Mouse (Mus musculus): Measurements from ENCODE around the gene Ofd1.

Ofd1 gene

GRCm38 (mm10) chrX:166359927-166360440 is 80.5 kb downstream of the Ofd1 start:
- no peak for DNase-seq (ENCODE audit: low spot score in 2 of 2)

DNA sequence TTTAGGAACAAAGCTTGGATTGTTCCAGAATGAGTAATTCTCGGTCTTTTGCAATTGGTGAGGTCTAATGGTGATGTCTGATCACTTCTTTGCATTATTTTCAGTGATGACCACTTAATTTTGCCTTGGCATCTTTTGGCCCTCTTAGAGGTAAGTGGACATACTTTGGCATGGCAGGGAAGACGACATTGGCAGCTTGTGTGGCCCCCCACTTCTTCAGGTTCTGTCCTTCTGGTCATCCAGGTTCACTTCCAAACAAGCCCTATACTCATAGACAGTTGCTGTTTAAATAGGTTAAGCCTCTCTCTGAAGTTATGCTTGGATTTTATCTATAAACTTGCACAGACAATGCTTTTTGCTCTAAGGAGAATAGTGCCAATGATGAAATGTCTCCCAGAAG is 81.5 kb downstream of the Ofd1 start:
- no peak for DNase-seq (ENCODE audit: low spot score in 2 of 2)

- no peak for DNase-seq (ENCODE audit: low spot score in 2 of 2)
Measured at GRCm38 (mm10) chrX:166356276-166356675, 84.2 kb downstream of the Ofd1 start.

- DNase-seq (ENCODE audit: low spot score in 2 of 2): no peak
Measured at GRCm38 (mm10) chrX:166354913-166355312, 85.6 kb downstream of the Ofd1 start.

DNA sequence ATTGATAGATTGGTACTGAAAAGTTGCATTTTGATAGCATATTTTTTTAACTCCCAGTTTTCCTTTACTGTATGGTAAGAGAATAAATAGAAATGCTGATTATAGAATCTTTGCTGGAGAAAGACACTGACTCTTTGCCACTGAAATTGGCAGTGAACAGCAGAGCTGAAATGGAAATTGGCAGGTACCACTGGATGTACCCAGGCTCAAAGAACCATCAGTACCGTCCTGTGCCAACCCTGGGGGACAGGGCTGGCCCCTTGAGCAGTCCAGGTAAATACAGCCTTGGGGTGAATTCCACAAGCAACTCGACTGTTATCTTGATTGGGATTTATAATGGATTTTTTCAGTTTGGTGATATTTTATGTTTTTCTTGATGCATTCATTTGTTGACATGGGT is 87.1 kb downstream of the Ofd1 start:
- no peak for DNase-seq (ENCODE audit: low spot score in 2 of 2)

DNA sequence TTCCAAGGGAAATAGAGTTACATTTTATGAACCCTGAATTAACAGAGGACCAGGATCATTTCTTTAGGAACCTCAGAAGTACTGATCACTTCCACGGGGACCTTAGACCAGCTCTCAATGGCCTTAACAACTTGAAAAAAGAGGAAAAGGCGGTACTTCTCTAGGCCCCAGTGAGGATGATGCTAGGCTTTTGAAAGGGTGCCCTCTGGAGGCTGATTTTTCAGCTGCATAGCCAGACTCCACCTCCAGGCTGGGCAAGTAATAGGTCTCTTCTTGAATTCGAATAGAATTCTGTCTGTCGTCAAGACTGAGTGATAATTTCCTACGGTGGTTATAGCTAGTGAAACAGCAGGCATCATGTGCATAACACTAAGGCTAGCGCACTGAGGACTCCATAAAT is 88.7 kb downstream of the Ofd1 start:
- peak; percentile 14 to 32 for DNase-seq (ENCODE audit: low spot score in 2 of 2)

DNA sequence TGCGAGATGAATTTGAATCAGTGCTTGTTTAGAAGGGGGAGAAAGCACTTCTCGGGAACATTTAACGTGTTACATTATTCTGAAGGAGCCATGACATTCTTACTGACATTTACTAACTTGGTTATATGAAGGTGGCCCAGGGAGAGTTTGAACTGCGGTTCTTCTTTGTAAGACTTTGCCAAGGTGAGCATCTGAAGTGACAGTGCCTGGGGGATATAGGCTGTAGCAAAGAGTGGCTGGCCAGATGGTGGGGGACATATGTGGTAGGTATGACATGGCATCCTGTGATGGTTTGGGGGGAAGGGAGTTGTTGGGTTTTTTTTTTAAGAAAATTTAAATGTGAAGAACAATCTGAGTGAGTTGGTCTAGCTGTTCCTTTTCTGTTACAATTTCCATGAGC is 91.9 kb downstream of the Ofd1 start:
- no peak for DNase-seq (ENCODE audit: low spot score in 2 of 2)

DNA sequence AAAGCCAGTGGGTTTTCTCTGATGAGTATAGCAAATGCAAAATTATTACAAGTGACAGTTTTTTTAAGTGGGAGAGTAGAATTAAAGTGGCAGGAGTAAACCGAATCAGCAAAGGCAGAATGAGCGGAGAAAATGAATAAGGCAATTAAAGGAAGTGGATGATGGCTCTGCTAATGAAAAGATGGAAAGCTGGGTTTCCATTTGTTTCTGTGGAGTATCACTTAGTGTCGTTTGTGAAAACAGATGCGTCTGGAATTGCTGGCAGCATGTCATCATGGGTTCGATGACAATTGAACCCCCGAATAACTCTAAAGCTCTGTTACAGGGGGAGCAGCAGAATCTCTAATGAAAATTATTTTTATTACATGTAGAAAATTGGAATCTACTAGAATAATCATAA is 92.4 kb downstream of the Ofd1 start:
- DNase-seq (ENCODE audit: low spot score in 2 of 2): no peak

- no peak for DNase-seq (ENCODE audit: low spot score in 2 of 2)
Measured at GRCm38 (mm10) chrX:166344228-166345015, 96.1 kb downstream of the Ofd1 start.

DNA sequence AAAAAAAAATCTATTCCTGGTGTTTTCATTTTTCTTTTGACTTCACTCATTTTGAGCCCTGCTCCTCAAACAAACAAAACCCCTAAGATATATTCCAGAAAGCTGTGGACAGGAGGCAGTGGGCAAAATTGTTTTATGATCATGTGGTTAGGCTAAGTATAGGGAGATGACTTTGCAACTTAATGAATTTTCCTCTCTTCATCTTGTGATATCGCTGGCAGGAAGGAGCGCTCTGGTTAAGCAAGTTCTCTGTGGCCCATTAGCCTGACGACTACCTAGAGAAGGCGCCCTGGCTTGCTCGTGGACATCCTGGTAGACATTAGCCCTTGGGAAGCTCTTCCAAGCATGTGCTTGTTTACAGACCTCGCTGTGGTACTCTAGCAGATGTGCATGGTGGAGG is 98.7 kb downstream of the Ofd1 start:
- no peak for DNase-seq (ENCODE audit: low spot score in 2 of 2)

Measured in urinary bladder, adult 18-20 months (tissue).